Mouse (Mus musculus): Measurements from ENCODE around the gene Mmp21. TPM values are rescaled to one million over a fixed set of nuclear protein-coding genes. Genes with fewer than 3 reads are reported as not detected.
"Not testable (repeated sequence)": the region's sequence is repeated elsewhere in the genome, so short reads cannot be mapped to it uniquely, and the experiment has no call there.

Mmp21 gene
- polyA plus RNA-seq, 1 experiment: not detected

DNA sequence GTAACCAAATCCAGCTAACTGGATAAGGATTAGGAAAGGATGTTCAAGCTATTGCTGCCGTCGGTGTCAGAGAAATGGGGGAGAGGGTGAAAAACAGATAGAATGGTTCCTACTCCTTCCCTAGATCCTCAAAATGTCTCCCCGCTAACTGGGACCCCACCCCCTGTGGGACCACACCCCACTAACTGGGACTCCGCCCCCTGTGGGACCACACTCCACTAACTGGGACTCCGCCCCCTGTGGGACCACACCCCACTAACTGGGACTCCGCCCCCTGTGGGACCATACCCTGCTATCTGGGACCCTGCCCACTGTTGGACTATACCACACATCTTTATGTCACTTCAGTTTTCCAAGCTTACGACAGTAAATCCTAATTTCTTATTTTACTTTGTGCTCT, 24.0 kb upstream of the Mmp21 start:
- H3K4me3 ChIP-seq (replicated peaks; ENCODE audit: control insufficient read depth, low read depth, low read length): no peak overlapping the region
- TF ChIP-seq POLR2A (IDR thresholded peaks at IDR 0.05; ENCODE audit: borderline replicate concordance, control insufficient read depth, low read depth, low read length): no peak
- TF ChIP-seq CTCF (IDR thresholded peaks at IDR 0.05; ENCODE audit: control insufficient read depth, insufficient read depth, low read length): no peak
- no peaks in the 10 kb centered on the region for H3K4me1 ChIP-seq (ENCODE audit: control insufficient read depth, insufficient read depth, low read length)
- 96% methylated on average over 7 of the region's 7 CpGs for WGBS
- H3K27ac ChIP-seq (ENCODE audit: control insufficient read depth, insufficient read depth, low read depth, low read length, poor library complexity): no peak overlapping the region

GRCm38 (mm10) chr7:133702333-133702732, 22.5 kb upstream of the Mmp21 start:
- peak; percentile 48; the same call in 1 of the 2 replicates for TF ChIP-seq POLR2A (IDR thresholded peaks at IDR 0.05; ENCODE audit: borderline replicate concordance, control insufficient read depth, low read depth, low read length)
- no peak for TF ChIP-seq CTCF (IDR thresholded peaks at IDR 0.05; ENCODE audit: control insufficient read depth, insufficient read depth, low read length)
- Histone ChIP-seq H3K4me3 (replicated peaks; ENCODE audit: control insufficient read depth, low read depth, low read length) (peak overlapping the region; percentile 67), H3K27ac (ENCODE audit: control insufficient read depth, insufficient read depth, low read depth, low read length, poor library complexity) (peak overlapping the region; percentile 98), H3K4me1 (ENCODE audit: control insufficient read depth, insufficient read depth, low read length) (no peaks in the 10 kb centered on the region; the same call in 1 of the 2 replicates)
- WGBS: 67% methylated on average over 10 of the region's 10 CpGs

DNA sequence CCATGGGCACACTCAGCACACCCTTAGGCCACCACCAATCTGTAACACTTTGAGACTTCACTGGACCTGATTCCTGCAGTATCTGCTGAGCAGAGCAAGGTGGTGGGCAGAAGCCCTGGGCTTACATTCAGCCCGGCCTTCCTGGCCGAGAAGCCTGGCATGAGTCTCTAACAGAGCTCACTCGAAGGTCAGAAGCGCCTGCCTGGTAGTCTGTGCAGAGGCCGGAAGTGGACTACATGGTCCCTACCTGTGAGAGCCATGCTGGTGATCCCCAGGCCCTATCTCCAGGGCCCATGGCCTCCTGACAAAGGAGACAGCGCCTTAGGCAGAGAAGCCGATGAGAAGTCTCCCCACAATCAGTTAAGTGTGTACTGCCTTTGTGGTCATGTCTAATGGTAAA, 21.5 kb upstream of the Mmp21 start:
- Histone ChIP-seq H3K4me3 (replicated peaks; ENCODE audit: control insufficient read depth, low read depth, low read length) (peak overlapping the region; percentile 71), H3K4me1 (ENCODE audit: control insufficient read depth, insufficient read depth, low read length) (no peaks in the 10 kb centered on the region; the same call in 1 of the 2 replicates), H3K27ac (ENCODE audit: control insufficient read depth, insufficient read depth, low read depth, low read length, poor library complexity) (peak overlapping the region; percentile 62)
- 71% methylated on average over 7 of the region's 7 CpGs for WGBS
- no peak for TF ChIP-seq CTCF (IDR thresholded peaks at IDR 0.05; ENCODE audit: control insufficient read depth, insufficient read depth, low read length)
- TF ChIP-seq POLR2A (IDR thresholded peaks at IDR 0.05; ENCODE audit: borderline replicate concordance, control insufficient read depth, low read depth, low read length): no peak

DNA sequence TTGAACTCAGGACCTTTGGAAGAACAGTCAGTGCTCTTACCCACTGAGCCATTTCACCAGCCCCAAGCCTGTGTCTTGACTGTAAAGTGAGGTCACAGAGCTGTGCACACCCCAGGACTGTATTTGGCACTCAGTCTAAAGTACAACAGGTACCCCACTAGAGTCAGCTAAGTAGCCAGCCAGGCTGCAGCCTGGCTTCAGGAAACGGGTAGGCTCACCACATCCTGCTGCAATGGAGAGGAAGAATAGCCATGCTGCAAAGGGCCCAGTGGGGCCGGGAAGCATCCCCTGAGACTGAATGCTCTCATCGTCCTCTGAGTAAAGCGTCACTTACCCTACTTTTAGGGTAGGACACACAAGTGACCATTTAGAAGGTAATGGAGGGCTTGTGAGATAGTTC, 20.0 kb upstream of the Mmp21 start:
- Histone ChIP-seq H3K4me3 (replicated peaks; ENCODE audit: control insufficient read depth, low read depth, low read length) (peak overlapping the region; percentile 43), H3K27ac (ENCODE audit: control insufficient read depth, insufficient read depth, low read depth, low read length, poor library complexity) (no peak overlapping the region), H3K4me1 (ENCODE audit: control insufficient read depth, insufficient read depth, low read length) (no peaks in the 10 kb centered on the region; the same call in 1 of the 2 replicates)
- TF ChIP-seq POLR2A (IDR thresholded peaks at IDR 0.05; ENCODE audit: borderline replicate concordance, control insufficient read depth, low read depth, low read length) (no peak), CTCF (IDR thresholded peaks at IDR 0.05; ENCODE audit: control insufficient read depth, insufficient read depth, low read length) (no peak)
- WGBS: 23% methylated on average over 4 of the region's 4 CpGs

DNA sequence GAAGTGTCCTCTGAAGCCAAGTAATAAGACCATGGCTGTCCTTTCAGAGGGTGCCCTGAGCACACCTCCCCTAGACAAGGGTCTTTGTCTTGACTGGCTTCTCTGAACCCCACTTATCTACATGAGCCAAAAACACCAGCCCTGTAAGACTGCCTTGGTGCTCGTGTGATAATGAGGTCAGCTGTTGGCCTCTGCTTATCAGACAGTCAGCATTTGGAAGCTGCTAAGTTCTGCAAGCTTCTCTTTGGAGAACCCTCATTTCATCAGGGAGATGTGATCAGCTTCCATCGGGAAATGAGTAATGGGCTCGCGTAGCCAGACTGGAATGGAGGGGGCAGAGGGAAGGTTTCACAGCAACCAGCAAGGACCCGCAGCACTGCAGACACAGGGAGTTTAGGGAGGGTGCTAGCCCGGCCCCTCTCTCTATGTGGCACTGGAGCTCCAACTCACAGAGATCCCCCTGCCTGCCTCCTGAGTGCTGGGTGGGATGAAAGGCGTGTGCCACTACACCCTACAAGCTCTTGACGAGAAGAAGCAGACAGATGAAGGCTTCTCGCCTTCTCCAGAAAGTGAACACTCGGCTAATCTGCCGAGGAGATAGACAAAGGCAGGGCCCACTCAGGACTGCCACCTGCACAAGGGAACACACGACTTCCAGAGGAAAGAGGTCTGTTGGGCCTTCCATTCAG, 18.3 kb upstream of the Mmp21 start:
- TF ChIP-seq POLR2A (IDR thresholded peaks at IDR 0.05; ENCODE audit: borderline replicate concordance, control insufficient read depth, low read depth, low read length) (no peak), CTCF (IDR thresholded peaks at IDR 0.05; ENCODE audit: control insufficient read depth, insufficient read depth, low read length) (no peak)
- Histone ChIP-seq H3K4me3 (replicated peaks; ENCODE audit: control insufficient read depth, low read depth, low read length) (peak overlapping the region; percentile 53), H3K4me1 (ENCODE audit: control insufficient read depth, insufficient read depth, low read length) (no peaks in the 10 kb centered on the region; the same call in 1 of the 2 replicates), H3K27ac (ENCODE audit: control insufficient read depth, insufficient read depth, low read depth, low read length, poor library complexity) (peak overlapping the region; percentile 84)
- WGBS: 63% methylated on average over 12 of the region's 12 CpGs

GRCm38 (mm10) chr7:133685644-133686043, 5.8 kb upstream of the Mmp21 start:
- not testable (repeated sequence) for H3K4me1 ChIP-seq (ENCODE audit: control insufficient read depth, insufficient read depth, low read length); H3K4me3 ChIP-seq (replicated peaks; ENCODE audit: control insufficient read depth, low read depth, low read length); H3K27ac ChIP-seq (ENCODE audit: control insufficient read depth, insufficient read depth, low read depth, low read length, poor library complexity)

DNA sequence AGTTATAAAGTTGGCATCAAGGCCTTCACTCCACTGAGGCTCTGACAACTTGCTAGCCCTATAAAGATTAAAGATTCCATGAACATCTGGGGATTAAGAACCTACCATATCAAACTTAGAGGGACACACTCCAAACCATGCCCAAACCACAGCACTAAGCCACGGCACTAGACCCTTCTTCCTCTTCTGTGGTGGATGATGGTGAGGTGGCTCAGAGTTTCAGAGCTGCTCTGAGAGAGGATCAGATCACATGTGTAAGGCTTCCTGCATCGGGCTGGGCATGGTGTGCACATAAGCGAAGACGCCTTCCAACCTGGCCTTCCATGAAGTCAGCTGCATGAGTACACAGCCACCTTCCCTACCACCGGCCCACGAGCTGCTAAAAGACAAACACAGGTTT, 4.8 kb upstream of the Mmp21 start:
- WGBS: 63% methylated on average over 6 of the region's 6 CpGs
- Histone ChIP-seq H3K4me1 (ENCODE audit: control insufficient read depth, insufficient read depth, low read length) (peaks cover 5% of the 10 kb centered on the region), H3K4me3 (replicated peaks; ENCODE audit: control insufficient read depth, low read depth, low read length) (no peak overlapping the region), H3K27ac (ENCODE audit: control insufficient read depth, insufficient read depth, low read depth, low read length, poor library complexity) (no peak overlapping the region)
- TF ChIP-seq CTCF (IDR thresholded peaks at IDR 0.05; ENCODE audit: control insufficient read depth, insufficient read depth, low read length): no peak
- no peak for TF ChIP-seq POLR2A (IDR thresholded peaks at IDR 0.05; ENCODE audit: borderline replicate concordance, control insufficient read depth, low read depth, low read length)

DNA sequence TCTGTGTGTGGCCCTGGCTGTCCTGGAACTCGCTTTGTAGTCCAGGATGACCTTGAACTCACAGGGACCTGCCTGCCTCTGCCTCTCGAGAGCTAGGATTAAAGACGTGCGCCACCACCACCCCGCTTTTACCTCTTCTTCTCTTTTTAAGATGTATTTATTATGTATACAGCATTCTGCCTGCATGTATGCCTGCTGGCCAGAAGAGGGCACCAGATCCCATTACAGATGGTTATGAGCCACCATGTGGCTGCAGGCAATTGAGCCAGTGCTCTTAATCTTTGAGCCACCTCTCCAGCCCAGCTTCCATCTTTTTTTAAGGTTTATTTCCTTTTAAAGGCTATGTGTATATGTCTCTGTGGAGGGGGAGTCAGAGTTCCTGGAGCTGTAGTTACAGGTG, 4.2 kb upstream of the Mmp21 start:
- TF ChIP-seq CTCF (IDR thresholded peaks at IDR 0.05; ENCODE audit: control insufficient read depth, insufficient read depth, low read length) (peak; percentile 65), POLR2A (IDR thresholded peaks at IDR 0.05; ENCODE audit: borderline replicate concordance, control insufficient read depth, low read depth, low read length) (no peak)
- H3K27ac ChIP-seq (ENCODE audit: control insufficient read depth, insufficient read depth, low read depth, low read length, poor library complexity): no peak overlapping the region
- 75% methylated on average over 5 of the region's 5 CpGs for WGBS

DNA sequence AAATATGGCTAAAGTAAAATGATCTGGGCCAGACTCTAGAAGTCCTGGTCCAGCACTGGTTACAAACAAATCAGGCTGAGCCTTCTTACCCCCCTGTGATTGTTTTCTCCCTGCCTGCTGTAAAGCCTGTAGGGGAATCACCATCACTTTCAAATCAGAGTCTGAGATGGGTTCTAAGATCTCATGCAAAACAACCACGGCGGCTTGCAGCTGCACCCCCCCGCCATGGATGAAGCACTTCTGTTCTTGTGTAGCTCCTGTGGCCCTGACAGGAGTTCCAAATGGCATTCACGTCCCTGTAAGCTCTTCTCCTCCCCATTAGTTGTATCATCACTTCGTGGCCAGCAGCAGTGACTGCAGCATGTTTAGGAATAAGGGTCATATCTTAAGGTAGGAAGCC, 3.8 kb upstream of the Mmp21 start:
- H3K4me3 ChIP-seq (replicated peaks; ENCODE audit: control insufficient read depth, low read depth, low read length): no peak overlapping the region
- WGBS: 75% methylated on average over 5 of the region's 5 CpGs
- peaks cover 5% of the 10 kb centered on the region for H3K4me1 ChIP-seq (ENCODE audit: control insufficient read depth, insufficient read depth, low read length)
- H3K27ac ChIP-seq (ENCODE audit: control insufficient read depth, insufficient read depth, low read depth, low read length, poor library complexity): no peak overlapping the region
- TF ChIP-seq POLR2A (IDR thresholded peaks at IDR 0.05; ENCODE audit: borderline replicate concordance, control insufficient read depth, low read depth, low read length) (no peak), CTCF (IDR thresholded peaks at IDR 0.05; ENCODE audit: control insufficient read depth, insufficient read depth, low read length) (no peak)

More for the DNA sequence above, 4.2 kb upstream of the Mmp21 start:
- Histone ChIP-seq H3K4me3 (replicated peaks; ENCODE audit: control insufficient read depth, low read depth, low read length) (no peak overlapping the region), H3K4me1 (ENCODE audit: control insufficient read depth, insufficient read depth, low read length) (peaks cover 5% of the 10 kb centered on the region)
